Mouse (Mus musculus) adipocyte (in vitro differentiated cells): ENCODE measurements around the gene C1qa.

Source experiments
- DNase-seq: peaks from one replicate; pipeline ENCODE4 v3.0.0-alpha.2; 2016; ENCODE audit warnings: low spot score

Gene C1qa

DNA sequence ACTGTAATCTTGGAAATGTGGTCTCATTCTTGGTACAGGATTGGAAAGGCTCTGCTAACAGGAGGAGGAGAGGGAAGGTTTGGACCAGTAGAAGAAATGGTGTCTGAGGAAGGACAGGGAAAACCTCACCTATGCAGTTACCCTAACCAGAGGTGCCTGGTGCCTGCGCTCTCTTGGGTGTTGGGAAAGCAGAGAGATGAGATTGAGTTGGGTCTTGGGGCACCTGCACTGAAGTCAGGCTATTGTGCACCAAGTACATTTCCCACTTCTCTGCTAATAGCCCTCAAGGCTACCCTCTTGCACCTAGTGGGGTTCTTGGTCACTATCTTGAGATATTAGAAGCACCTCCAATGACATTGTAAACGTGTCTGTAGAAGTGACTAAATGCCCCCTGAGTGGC lies 36.2 kb downstream of the C1qa start:
- no peak for DNase-seq

GRCm38 (mm10) chr4:136861806-136862205 lies 36.8 kb downstream of the C1qa start:
- DNase-seq: no peak

DNA sequence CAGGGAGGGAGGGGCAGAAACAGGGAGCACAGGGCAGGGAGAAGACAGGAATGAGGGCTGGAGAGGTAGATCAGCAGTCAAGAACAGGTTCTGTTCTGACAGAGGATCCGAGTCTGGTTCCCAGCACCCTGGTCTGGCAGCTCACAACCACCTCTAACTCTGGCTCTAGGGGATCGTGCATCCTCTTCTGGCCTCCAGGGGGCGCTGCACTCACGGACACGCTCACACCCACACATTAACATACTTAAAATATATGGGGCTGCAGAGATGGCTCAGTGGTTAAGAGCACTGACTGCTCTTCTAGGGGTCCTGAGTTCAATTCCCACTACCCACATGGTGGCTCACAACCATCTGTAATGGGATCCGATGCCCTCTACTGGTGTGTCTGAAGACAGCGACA lies 38.6 kb downstream of the C1qa start:
- DNase-seq: no peak

DNA sequence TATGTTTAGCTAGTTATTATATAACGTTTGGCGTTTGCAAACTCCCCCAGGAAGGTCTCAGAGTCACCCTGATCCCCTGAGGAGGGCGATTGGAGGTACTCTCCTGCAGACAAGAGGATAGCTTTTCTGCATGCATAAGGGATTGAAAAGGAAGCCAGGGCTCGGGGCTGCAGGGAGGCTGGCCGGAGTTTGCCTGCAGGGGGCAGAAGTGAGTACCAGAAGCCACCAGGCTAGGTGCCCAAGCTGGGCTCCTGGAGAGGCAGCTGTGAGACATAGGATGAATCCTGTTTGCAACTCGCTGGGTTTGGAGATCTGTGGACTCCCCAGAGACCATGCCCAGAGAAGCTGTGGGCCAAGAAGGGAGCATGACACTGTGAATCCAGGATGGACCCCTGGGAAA lies 43.5 kb downstream of the C1qa start:
- DNase-seq: no peak

DNA sequence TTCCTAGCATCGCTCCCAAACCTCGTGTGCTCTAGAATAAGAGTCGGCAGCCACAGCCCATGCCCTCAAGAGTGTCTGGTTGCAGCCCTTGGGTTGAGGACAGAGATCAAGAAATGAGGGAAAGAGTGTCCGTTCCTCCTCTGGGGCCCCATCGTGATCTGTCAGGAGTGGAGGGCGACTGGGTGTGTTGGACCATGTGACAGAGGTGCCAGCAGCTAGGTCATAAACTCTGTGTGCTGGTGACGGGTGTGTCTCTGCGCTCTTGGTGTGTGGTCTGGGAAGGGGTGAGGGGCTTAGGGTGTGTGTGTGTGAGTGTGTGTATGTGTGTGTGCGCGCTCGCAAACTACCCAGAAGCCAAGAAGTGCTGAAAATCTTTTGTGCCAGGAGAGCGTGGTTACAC lies 45.6 kb downstream of the C1qa start:
- no peak for DNase-seq

GRCm38 (mm10) chr4:136852119-136852518 lies 46.5 kb downstream of the C1qa start:
- DNase-seq: no peak

- DNase-seq: no peak
These were observed 50.0 kb downstream of the C1qa start for GRCm38 (mm10) chr4:136848565-136848964.

GRCm38 (mm10) chr4:136847166-136847565 lies 51.4 kb downstream of the C1qa start:
- no peak for DNase-seq
